Mouse (Mus musculus): Measurements from ENCODE around the gene Syndig1l.

DNA sequence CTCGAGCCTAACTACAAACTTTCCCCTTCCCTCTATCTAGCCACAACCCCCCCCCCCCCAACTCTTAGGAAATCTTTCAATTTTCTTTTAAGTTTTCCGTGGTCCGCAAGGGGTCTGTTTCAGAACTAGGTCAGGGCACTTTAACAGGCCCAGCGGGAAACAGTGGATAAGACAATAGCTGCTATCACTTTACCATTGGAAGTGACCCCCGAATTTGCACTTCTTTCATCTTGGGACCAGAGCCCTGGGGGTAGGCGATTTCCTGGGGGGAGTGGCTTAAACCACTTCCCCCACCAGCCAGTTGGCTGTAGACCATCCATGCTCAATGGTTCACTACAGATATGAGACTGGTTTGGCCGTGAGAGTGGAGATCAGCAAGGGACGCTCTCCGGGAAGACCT, 58.0 kb downstream of the Syndig1l start, which contains the start of gene Vrtn:
- TF ChIP-seq CTCF (IDR thresholded peaks at IDR 0.05; ENCODE audit: low read depth) (no peak), EP300 (optimal IDR thresholded peaks at IDR 0.05) (no peak)

Data from stomach, postnatal 0 days (tissue).